Mouse (Mus musculus) small intestine, adult 2 months (tissue): ENCODE results near the gene Lpcat1. TPM values are rescaled to one million over a fixed set of nuclear protein-coding genes. Genes with fewer than 3 reads are reported as not detected.

Source experiments
- H3K27ac ChIP-seq: fragments of 200-500 bp; 2 replicates; pipeline ENCODE4 v1.5.1; 2012; ENCODE audit warnings: low read depth, low read length, control low read depth, inconsistent platforms; ENCODE audit not compliant: insufficient read depth
- H3K27me3 ChIP-seq: fragments of 200-500 bp; 2 replicates; pipeline ENCODE4 v1.6.1; 2012; ENCODE audit warnings: mild to moderate bottlenecking, moderate library complexity, low read length, inconsistent platforms; ENCODE audit not compliant: control insufficient read depth, insufficient read depth
- H3K36me3 ChIP-seq: fragments of 200-500 bp; 2 replicates; pipeline ENCODE4 v1.6.1; 2012; ENCODE audit warnings: mild to moderate bottlenecking, low read length, control low read depth, inconsistent platforms; ENCODE audit not compliant: control insufficient read depth, insufficient read depth
- H3K4me1 ChIP-seq: fragments of 200-500 bp; 2 replicates; pipeline ENCODE4 v1.6.1; 2012; ENCODE audit warnings: low read length, inconsistent platforms, mixed read lengths; ENCODE audit not compliant: control insufficient read depth, insufficient read depth, insufficient read length
- H3K4me3 ChIP-seq: fragments of 200-500 bp; 2 replicates; pipeline ENCODE4 v1.5.1; 2012; ENCODE audit warnings: low read depth, mild to moderate bottlenecking, control low read depth, inconsistent platforms, low read length, moderate library complexity
- CTCF ChIP-seq: fragments of 200-500 bp; IDR thresholded peaks from 2 replicates; pipeline ENCODE4 v1.5.1; 2012; ENCODE audit warnings: low read depth, mild to moderate bottlenecking, control low read depth, inconsistent platforms, low read length, moderate library complexity, mixed read lengths; ENCODE audit not compliant: insufficient replicate concordance, insufficient read length; ENCODE audit errors: extremely low read depth
- POLR2A ChIP-seq: fragments of 200-500 bp; IDR thresholded peaks from 2 replicates; pipeline ENCODE4 v1.6.1; 2012; ENCODE audit warnings: low read depth, mild to moderate bottlenecking, control low read depth, inconsistent platforms, low read length, moderate library complexity
- WGBS: fragments of 180-500 bp; shearing (Covaris S2); methylation state at CpG from one replicate; pipeline ENCODE4 v1.1.7; 2018; 5-methylcytosine and 5-hydroxymethylcytosine counted together
- polyA plus RNA-seq: library from polyadenylated mRNA; depleted of rRNA; stranded (reverse); fragments of >200 nt; gene quantifications from 2 replicates; pipeline ENCODE4 v1.2.3, GENCODE M21; 2012

The Lpcat1 gene
- polyA plus RNA-seq, 1 experiment, result 6.8 TPM

DNA sequence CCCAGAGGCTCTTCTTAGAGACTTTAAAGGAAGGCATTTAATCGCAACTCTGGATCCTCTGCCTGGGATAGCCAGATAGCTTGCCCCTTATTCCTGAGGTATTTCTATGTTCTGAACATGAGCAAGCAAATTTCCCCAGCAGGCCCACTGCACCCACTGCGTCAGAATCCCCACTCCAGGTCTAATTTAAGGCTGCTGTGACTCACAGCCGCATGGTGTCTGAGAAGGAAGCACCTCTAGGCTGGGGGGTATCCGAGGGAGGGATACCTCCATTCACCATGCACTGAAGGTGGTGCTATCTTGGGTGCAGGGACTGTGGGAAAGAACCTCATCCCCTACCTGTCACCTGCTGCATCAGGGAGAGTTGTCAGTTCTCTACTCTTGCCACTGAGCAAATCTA is 40.4 kb upstream of the Lpcat1 start:
- TF ChIP-seq POLR2A (no peak), CTCF (no peak)
- peaks cover 3% of the 10 kb centered on the region; the same call in 1 of the 2 replicates for H3K4me1 ChIP-seq

GRCm38 (mm10) chr13:73429605-73430321 is 37.2 kb upstream of the Lpcat1 start:
- TF ChIP-seq POLR2A (no peak), CTCF (no peak)
- 62% methylated on average over 6 of the region's 6 CpGs for WGBS
- Histone ChIP-seq H3K36me3 (no peaks in the 10 kb centered on the region), H3K4me1 (peaks cover 2% of the 10 kb centered on the region; the same call in 1 of the 2 replicates), H3K27me3 (no peaks in the 10 kb centered on the region), H3K4me3 (no peak overlapping the region), H3K27ac (no peak overlapping the region)

More for the DNA sequence above, 40.4 kb upstream of the Lpcat1 start:
- Histone ChIP-seq H3K27ac (no peak overlapping the region), H3K4me3 (no peak overlapping the region), H3K36me3 (no peaks in the 10 kb centered on the region), H3K27me3 (no peaks in the 10 kb centered on the region)
- WGBS, result 88% methylated on average over 4 of the region's 4 CpGs

GRCm38 (mm10) chr13:73432466-73433149 is 34.4 kb upstream of the Lpcat1 start:
- H3K27me3 ChIP-seq, result no peaks in the 10 kb centered on the region
- WGBS, result 70% methylated on average over 7 of the region's 7 CpGs
- H3K36me3 ChIP-seq, result no peaks in the 10 kb centered on the region
- TF ChIP-seq POLR2A (no peak), CTCF (no peak)
- no peak overlapping the region for H3K27ac ChIP-seq
- H3K4me3 ChIP-seq, result no peak overlapping the region
- no peaks in the 10 kb centered on the region for H3K4me1 ChIP-seq

DNA sequence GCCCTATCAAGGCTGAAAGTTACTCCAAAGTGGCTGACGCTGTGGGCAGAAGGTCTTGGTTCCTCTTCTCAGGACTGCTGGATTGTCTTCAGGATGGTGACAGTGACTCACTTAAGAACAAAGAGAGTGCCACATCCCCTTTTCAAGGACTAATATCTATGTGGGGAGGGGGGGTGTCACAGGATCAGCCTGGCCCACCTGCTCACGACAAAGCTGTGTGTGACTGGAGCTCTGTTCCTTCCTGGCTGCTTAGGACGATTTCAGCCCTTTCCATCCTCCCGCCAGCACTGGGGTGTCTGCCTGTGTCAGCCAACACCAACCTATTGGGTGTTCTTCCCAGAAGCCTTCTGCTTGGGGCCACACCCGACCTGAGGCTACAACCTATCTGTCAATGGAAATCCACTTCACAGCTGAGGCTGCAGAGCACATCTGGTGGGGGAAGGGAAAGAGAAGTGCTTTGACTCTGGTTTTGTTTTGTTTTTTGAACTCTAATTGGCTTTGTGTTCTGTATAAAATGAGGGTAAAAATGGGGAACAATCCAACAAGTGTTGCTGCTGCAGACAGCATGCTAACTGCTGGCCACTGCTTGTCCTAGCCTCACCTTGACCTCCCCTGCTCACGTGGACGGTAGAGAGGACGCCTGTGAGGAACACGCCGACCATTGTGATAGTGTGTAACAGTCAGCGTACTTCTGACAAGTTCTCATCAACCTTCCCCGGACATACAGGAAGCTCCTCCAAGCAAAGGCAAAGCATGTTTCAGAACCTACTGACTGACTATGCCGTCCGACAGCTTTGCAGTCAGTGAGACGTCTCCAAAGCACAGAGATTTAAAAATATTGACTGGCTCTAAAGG is 33.1 kb upstream of the Lpcat1 start:
- H3K27ac ChIP-seq, result no peak overlapping the region
- WGBS, result 68% methylated on average over 15 of the region's 15 CpGs

GRCm38 (mm10) chr13:73434687-73435086 is 32.3 kb upstream of the Lpcat1 start:
- H3K27ac ChIP-seq, result no peak overlapping the region
- H3K27me3 ChIP-seq, result no peaks in the 10 kb centered on the region
- H3K4me1 ChIP-seq, result no peaks in the 10 kb centered on the region
- TF ChIP-seq POLR2A (no peak), CTCF (no peak)
- H3K36me3 ChIP-seq, result no peaks in the 10 kb centered on the region
- H3K4me3 ChIP-seq, result no peak overlapping the region
- 26% methylated on average over 5 of the region's 5 CpGs for whole genome bisulfite sequencing

More for the DNA sequence above, 33.1 kb upstream of the Lpcat1 start:
- no peaks in the 10 kb centered on the region for H3K36me3 ChIP-seq
- no peak overlapping the region for H3K4me3 ChIP-seq
- no peaks in the 10 kb centered on the region for H3K4me1 ChIP-seq
- no peaks in the 10 kb centered on the region for H3K27me3 ChIP-seq
- TF ChIP-seq CTCF (no peak), POLR2A (no peak)

GRCm38 (mm10) chr13:73435662-73436061 is 31.3 kb upstream of the Lpcat1 start:
- Histone ChIP-seq H3K4me3 (no peak overlapping the region), H3K36me3 (no peaks in the 10 kb centered on the region), H3K27me3 (no peaks in the 10 kb centered on the region), H3K27ac (no peak overlapping the region), H3K4me1 (no peaks in the 10 kb centered on the region)
- TF ChIP-seq POLR2A, result no peak
- TF ChIP-seq CTCF, result no peak
- 79% methylated on average over 7 of the region's 7 CpGs for WGBS

DNA sequence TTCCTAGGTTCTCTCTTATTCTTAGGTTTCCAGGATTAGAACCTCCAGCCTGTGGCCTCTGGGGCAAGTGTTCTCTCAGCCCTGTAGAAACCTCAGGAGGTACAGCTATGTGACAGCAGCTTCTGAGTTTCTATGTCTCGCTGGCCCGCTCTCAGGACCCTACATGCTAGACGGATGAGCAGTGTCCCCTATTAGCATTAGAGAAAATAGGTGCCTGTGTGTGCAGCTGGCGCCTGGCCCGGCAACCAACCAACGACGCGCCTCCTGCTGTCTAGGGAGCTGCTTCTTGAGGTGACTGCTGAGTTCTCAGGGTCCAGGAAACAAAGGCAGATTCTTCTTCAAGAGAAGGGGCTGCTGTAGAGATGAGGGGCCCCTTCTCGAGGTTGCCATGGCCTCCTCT is 27.9 kb upstream of the Lpcat1 start:
- H3K4me3 ChIP-seq, result no peak overlapping the region
- TF ChIP-seq CTCF, result no peak
- TF ChIP-seq POLR2A, result no peak

More for the DNA sequence above, 27.9 kb upstream of the Lpcat1 start:
- Histone ChIP-seq H3K27me3 (no peaks in the 10 kb centered on the region), H3K27ac (no peak overlapping the region), H3K4me1 (peaks cover 5% of the 10 kb centered on the region; the same call in 1 of the 2 replicates), H3K36me3 (no peaks in the 10 kb centered on the region)
- WGBS, result 81% methylated on average over 9 of the region's 9 CpGs
